ENCODE assay signal across 12 mouse cellular contexts in genomic region chr8:11475876-11476275, GRCm38 (mm10). TPM values are rescaled to one million over a fixed set of nuclear protein-coding genes. Genes with fewer than 3 reads are reported as not detected.
DNase-seq lines count a peak whose midpoint lies in the region; ATAC-seq and TF ChIP-seq lines count a peak whose summit lies in the region.
"Had no signal": no experiment of that assay in that cellular context is flagged by ENCODE, and none has a peak within 500 bp of the region (broad histone marks: within the 10 kb centered on the region; RNA-seq: fewer than 3 reads in every experiment).

No protein-coding gene starts in this region.

- H3K9me3 ChIP-seq in kidney, postnatal 0 days (replicated peaks; ENCODE audit: low read length) = no peaks in the 10 kb centered on the region
- H3K9me3 ChIP-seq in intestine, embryonic 15.5 days = no peaks in the 10 kb centered on the region
- H3K9me3 ChIP-seq in forebrain, embryonic 14.5 days (replicated peaks; ENCODE audit: control insufficient read depth, low read length) = no peaks in the 10 kb centered on the region
- H3K9me3 ChIP-seq: midbrain, embryonic 15.5 days; neural tube, embryonic 12.5 days had no signal

- H3K36me3 ChIP-seq in heart, adult 2 months (ENCODE audit: control insufficient read depth, insufficient read depth, low read length) = no peaks in the 10 kb centered on the region
- H3K36me3 ChIP-seq in kidney, postnatal 0 days (ENCODE audit: insufficient read depth, low read length) = no peaks in the 10 kb centered on the region
- no peaks in the 10 kb centered on the region for H3K36me3 ChIP-seq in intestine, embryonic 15.5 days
- H3K36me3 ChIP-seq in macrophage (ENCODE audit: inconsistent target) = no peaks in the 10 kb centered on the region
- H3K36me3 ChIP-seq in forebrain, embryonic 14.5 days (ENCODE audit: control insufficient read depth, insufficient read depth, low read length) = no peaks in the 10 kb centered on the region
- H3K36me3 ChIP-seq: midbrain, embryonic 15.5 days; neural tube, embryonic 12.5 days had no signal

- H3K4me3 ChIP-seq in heart, adult 2 months = peak overlapping the region; percentile 68
- H3K4me3 ChIP-seq in kidney, postnatal 0 days (replicated peaks; ENCODE audit: low read depth, low read length) = peak overlapping the region; percentile 14; the same call in 1 of the 2 replicates
- no peak overlapping the region for H3K4me3 ChIP-seq in intestine, embryonic 15.5 days (replicated peaks)
- peak overlapping the region; percentile 75; the same call in 1 of the 2 replicates for H3K4me3 ChIP-seq in macrophage (ENCODE audit: inconsistent target)
- no peak overlapping the region for H3K4me3 ChIP-seq in forebrain, embryonic 14.5 days (ENCODE audit: low read depth, low read length)
- H3K4me3 ChIP-seq: midbrain, embryonic 15.5 days; neural tube, embryonic 12.5 days had no signal

- 45% methylated on average over 2 of the region's 2 CpGs for WGBS in heart, adult 2 months
- 19% methylated on average over 2 of the region's 2 CpGs for whole genome bisulfite sequencing in kidney, postnatal 0 days
- WGBS in intestine, embryonic 15.5 days = 29% methylated on average over 2 of the region's 2 CpGs
- 66% methylated on average over 2 of the region's 2 CpGs for WGBS in macrophage (ENCODE audit: missing documents)
- WGBS in forebrain, embryonic 14.5 days = 25% methylated on average over 2 of the region's 2 CpGs

- H3K79me2 ChIP-seq in heart, adult 2 months (replicated peaks; ENCODE audit: control insufficient read depth, insufficient read depth, low read length) = 0 out of 2 replicates have a peak, but pooled peaks cover under 1% of the 10 kb centered on the region
- H3K79me2 ChIP-seq in macrophage (ENCODE audit: inconsistent target) = peaks cover 74% of the 10 kb centered on the region

- H3K27me3 ChIP-seq in heart, adult 2 months (ENCODE audit: control insufficient read depth, insufficient read depth, low read length) = no peaks in the 10 kb centered on the region
- H3K27me3 ChIP-seq in kidney, postnatal 0 days (ENCODE audit: insufficient read depth, low read length) = no peaks in the 10 kb centered on the region
- peaks cover 14% of the 10 kb centered on the region for H3K27me3 ChIP-seq in intestine, embryonic 15.5 days (replicated peaks)
- peaks cover 64% of the 10 kb centered on the region for H3K27me3 ChIP-seq in forebrain, embryonic 14.5 days (replicated peaks; ENCODE audit: control insufficient read depth, insufficient read depth, low read length)

- TF ChIP-seq POLR2A in heart, adult 2 months (IDR thresholded peaks at IDR 0.05; ENCODE audit: insufficient read depth, low read depth, low read length) = no peak

- peaks cover 7% of the 10 kb centered on the region; the same call in 1 of the 2 replicates for H3K4me1 ChIP-seq in heart, adult 2 months (ENCODE audit: control insufficient read depth, insufficient read depth, low read length)
- peaks cover 35% of the 10 kb centered on the region for H3K4me1 ChIP-seq in kidney, postnatal 0 days (replicated peaks; ENCODE audit: insufficient read depth, low read length)
- H3K4me1 ChIP-seq in intestine, embryonic 15.5 days (replicated peaks) = peaks cover 28% of the 10 kb centered on the region
- peaks cover 9% of the 10 kb centered on the region for H3K4me1 ChIP-seq in forebrain, embryonic 14.5 days (ENCODE audit: control insufficient read depth, insufficient read depth, low read length)

- H3K4me2 ChIP-seq in kidney, postnatal 0 days (ENCODE audit: low read length) = peak overlapping the region; percentile 94
- peak overlapping the region; percentile 98 for H3K4me2 ChIP-seq in intestine, embryonic 15.5 days (replicated peaks)
- H3K4me2 ChIP-seq in forebrain, embryonic 14.5 days (ENCODE audit: low read length) = no peak overlapping the region

- ATAC-seq in kidney, postnatal 0 days (replicated peaks; ENCODE audit: low FRiP score, low read depth) = no peak
- ATAC-seq in intestine, embryonic 15.5 days = no peak
- no peak for ATAC-seq in forebrain, embryonic 14.5 days
- ATAC-seq: hindbrain, embryonic 16.5 days; midbrain, embryonic 15.5 days had no signal

- peak overlapping the region; percentile 12; the same call in 1 of the 2 replicates for H3K9ac ChIP-seq in heart, adult 2 months (ENCODE audit: low read depth, low read length)
- H3K9ac ChIP-seq in kidney, postnatal 0 days (ENCODE audit: low read depth, low read length) = no peak overlapping the region
- H3K9ac ChIP-seq in intestine, embryonic 15.5 days = no peak overlapping the region
- H3K9ac ChIP-seq in forebrain, embryonic 14.5 days (ENCODE audit: low read length) = no peak overlapping the region
- H3K9ac ChIP-seq: midbrain, embryonic 15.5 days; neural tube, embryonic 12.5 days had no signal

- peak overlapping the region; percentile 96 for H3K27ac ChIP-seq in heart, adult 2 months
- peak overlapping the region; percentile 85 for H3K27ac ChIP-seq in kidney, postnatal 0 days
- no peak overlapping the region for H3K27ac ChIP-seq in intestine, embryonic 15.5 days
- no peak overlapping the region for H3K27ac ChIP-seq in macrophage
- no peak overlapping the region for H3K27ac ChIP-seq in forebrain, embryonic 14.5 days (ENCODE audit: low read depth, low read length)
- H3K27ac ChIP-seq: midbrain, embryonic 15.5 days; neural tube, embryonic 12.5 days had no signal

- TF ChIP-seq CTCF in heart, adult 2 months (IDR thresholded peaks at IDR 0.05) = no peak
- TF ChIP-seq CTCF in kidney, postnatal 0 days (IDR thresholded peaks at IDR 0.05; ENCODE audit: low read depth) = no peak

- DNase-seq in heart, adult 2 months = no peak
- no peak for DNase-seq in heart, postnatal 25 days (ENCODE audit: low spot score)
- DNase-seq in kidney, postnatal 0 days (ENCODE audit: low spot score) = no peak
- DNase-seq in kidney, adult 11 months = no peak
- no peak for DNase-seq in forebrain, embryonic 14.5 days (ENCODE audit: low spot score)
- DNase-seq in yolk sac, embryonic 10.5 days (ENCODE audit: low spot score) = no peak
- DNase-seq: adrenal gland, postnatal 14 days had no signal

- intact Hi-C loops in heart, adult 2 months (cut with DNase I) = no loop called here
- intact Hi-C loops in heart, postnatal 25 days (cut with DNase I) = no loop called here

- no peak for TF ChIP-seq EP300 in heart, adult 2 months (IDR thresholded peaks at IDR 0.05; ENCODE audit: insufficient read depth, low read depth, low read length)

RNA-seq across cellular contexts. Expression of gene Rab20, which starts 2.6 kb away (rescaled TPM):
- total RNA-seq in heart, adult 2 months (2021) = 10 to 100 TPM; 17.8 to 27.4 TPM
- 40.9 and 46.8 TPM in 2 replicates for polyA plus RNA-seq in heart, adult 2 months (2012; rRNA removed)
- 10 to 100 TPM; 24.3 to 27.3 TPM for total RNA-seq in heart, postnatal 25 days (2021)
- 44.3 and 48.0 TPM in 2 replicates for polyA plus RNA-seq in kidney, postnatal 0 days (2015; fragmentation: Nextera tagmentation; extraction: Ambion mirVana)
- polyA plus RNA-seq in intestine, embryonic 15.5 days (2015; fragmentation: Nextera tagmentation; extraction: Ambion mirVana) = 14.8 and 16.5 TPM in 2 replicates
- total RNA-seq in macrophage (2018; cell fraction: chromatin; rRNA removed) = 100 to 1,000 TPM in 16 of 26 experiments, 10 to 100 TPM in 10; 27.6 to 226 (median 130) TPM
- total RNA-seq in macrophage (2018; cell fraction: cytosol; rRNA removed) = 100 to 1,000 TPM in 15 of 26 experiments, 10 to 100 TPM in 11; 37.4 to 240 (median 123) TPM
- 100 to 1,000 TPM in 19 of 26 experiments, 10 to 100 TPM in 7; 23.3 to 210 (median 160) TPM for total RNA-seq in macrophage (2018; cell fraction: nucleus; rRNA removed)
- 31.9 to 52.1 TPM (median 35.7 TPM) in 3 replicates for polyA plus RNA-seq in macrophage (2018)
- polyA plus RNA-seq in forebrain, embryonic 14.5 days (2014; fragmentation: Nextera tagmentation; extraction: Ambion mirVana) = 0.66 and 1.0 TPM in 2 replicates

RNA-seq across cellular contexts. Expression of gene Naxd, which starts 21.4 kb away (rescaled TPM):
- total RNA-seq in heart, adult 2 months (2021) = 10 to 100 TPM; 31.2 to 32.7 TPM
- 56.9 and 64.1 TPM in 2 replicates for polyA plus RNA-seq in heart, adult 2 months (2012; rRNA removed)
- total RNA-seq in heart, postnatal 25 days (2021) = 10 to 100 TPM; 32.7 to 36.8 TPM
- polyA plus RNA-seq in kidney, postnatal 0 days (2015; fragmentation: Nextera tagmentation; extraction: Ambion mirVana) = 111 and 115 TPM in 2 replicates
- polyA plus RNA-seq in intestine, embryonic 15.5 days (2015; fragmentation: Nextera tagmentation; extraction: Ambion mirVana) = 94.4 and 101 TPM in 2 replicates
- total RNA-seq in macrophage (2018; cell fraction: chromatin; rRNA removed) = 100 to 1,000 TPM in 4 of 26 experiments, 10 to 100 TPM in 22; 27.5 to 110 (median 70.6) TPM
- total RNA-seq in macrophage (2018; cell fraction: cytosol; rRNA removed) = 10 to 100 TPM; 24.7 to 46.5 (median 36.7) TPM
- total RNA-seq in macrophage (2018; cell fraction: nucleus; rRNA removed) = 10 to 100 TPM; 25.5 to 74.3 (median 54.0) TPM
- 30.7 to 40.1 TPM (median 32.9 TPM) in 3 replicates for polyA plus RNA-seq in macrophage (2018)
- polyA plus RNA-seq in forebrain, embryonic 14.5 days (2014; fragmentation: Nextera tagmentation; extraction: Ambion mirVana) = 158 and 170 TPM in 2 replicates

Comparison
In these comparisons a context has a peak if more than half of its experiments do, and no peak if none do; other contexts are left out.
1. H3K27ac ChIP-seq: peak in heart, adult 2 months (single experiment) and kidney, postnatal 0 days (single experiment); none in intestine, embryonic 15.5 days (single experiment), macrophage (single experiment) and forebrain, embryonic 14.5 days (single experiment).
2. H3K4me3 ChIP-seq: peak in heart, adult 2 months (single experiment), kidney, postnatal 0 days (single experiment) and macrophage (single experiment); none in intestine, embryonic 15.5 days (single experiment) and forebrain, embryonic 14.5 days (single experiment).